Mouse (Mus musculus): ENCODE measurements around the gene Fam104a. TPM values are rescaled to one million over a fixed set of nuclear protein-coding genes. Genes with fewer than 3 reads are reported as not detected.

Fam104a gene
- polyA plus RNA-seq, 1 experiment, result 26.5 TPM

GRCm38 (mm10) chr11:113703758-113704157 lies 19.8 kb upstream of the Fam104a start:
- DNase-seq (ENCODE audit: low spot score), result peak; percentile 63

GRCm38 (mm10) chr11:113699643-113700042 lies 15.7 kb upstream of the Fam104a start:
- DNase-seq (ENCODE audit: low spot score), result no peak

- DNase-seq (ENCODE audit: low spot score), result no peak
Observed at GRCm38 (mm10) chr11:113698013-113698545, 14.1 kb upstream of the Fam104a start.

- DNase-seq (ENCODE audit: low spot score), result no peak
Observed at GRCm38 (mm10) chr11:113697571-113697970, 13.6 kb upstream of the Fam104a start.

- no peak for DNase-seq (ENCODE audit: low spot score)
Observed at GRCm38 (mm10) chr11:113691851-113692250, 7.9 kb upstream of the Fam104a start.

GRCm38 (mm10) chr11:113691318-113691717 lies 7.4 kb upstream of the Fam104a start:
- no peak for DNase-seq (ENCODE audit: low spot score)

- DNase-seq (ENCODE audit: low spot score), result no peak
Observed at GRCm38 (mm10) chr11:113690506-113690905, 6.6 kb upstream of the Fam104a start.

GRCm38 (mm10) chr11:113687031-113687430 lies 3.1 kb upstream of the Fam104a start:
- DNase-seq (ENCODE audit: low spot score), result no peak

- no peak for DNase-seq (ENCODE audit: low spot score)
Observed at GRCm38 (mm10) chr11:113684707-113685426, 912 bp upstream of the Fam104a start.

- DNase-seq (ENCODE audit: low spot score), result no peak
Observed at GRCm38 (mm10) chr11:113683627-113683956, 363 bp downstream of the Fam104a start.

GRCm38 (mm10) chr11:113682897-113683626 lies 893 bp downstream of the Fam104a start:
- DNase-seq (ENCODE audit: low spot score), result peak; percentile 36

GRCm38 (mm10) chr11:113681979-113682378 lies 2.0 kb downstream of the Fam104a start:
- DNase-seq (ENCODE audit: low spot score), result no peak

- no peak for DNase-seq (ENCODE audit: low spot score)
Observed at GRCm38 (mm10) chr11:113680954-113681353, 3.0 kb downstream of the Fam104a start.

- DNase-seq (ENCODE audit: low spot score), result no peak
Observed at GRCm38 (mm10) chr11:113678373-113678772, 5.6 kb downstream of the Fam104a start.

GRCm38 (mm10) chr11:113677378-113677777 lies 6.6 kb downstream of the Fam104a start:
- no peak for DNase-seq (ENCODE audit: low spot score)

- DNase-seq (ENCODE audit: low spot score), result no peak
Observed at GRCm38 (mm10) chr11:113676847-113677246, 7.1 kb downstream of the Fam104a start.

- no peak for DNase-seq (ENCODE audit: low spot score)
Observed at GRCm38 (mm10) chr11:113674595-113674994, 9.4 kb downstream of the Fam104a start.

- DNase-seq (ENCODE audit: low spot score), result no peak
Observed at GRCm38 (mm10) chr11:113673614-113674013, 10.3 kb downstream of the Fam104a start.

- no peak for DNase-seq (ENCODE audit: low spot score)
Observed at GRCm38 (mm10) chr11:113669711-113670110, 14.2 kb downstream of the Fam104a start.

- DNase-seq (ENCODE audit: low spot score), result no peak
Observed at GRCm38 (mm10) chr11:113668857-113669256, 15.1 kb downstream of the Fam104a start.

GRCm38 (mm10) chr11:113667704-113668103 lies 16.3 kb downstream of the Fam104a start:
- no peak for DNase-seq (ENCODE audit: low spot score)

- DNase-seq (ENCODE audit: low spot score), result no peak
Observed at GRCm38 (mm10) chr11:113667122-113667521, 16.8 kb downstream of the Fam104a start.

- no peak for DNase-seq (ENCODE audit: low spot score)
Observed at GRCm38 (mm10) chr11:113666648-113667047, 17.3 kb downstream of the Fam104a start.
